Mouse (Mus musculus) forebrain, postnatal 0 days (tissue): ENCODE measurements at regions not wholly inside any gene's neighbourhood (a gene's known extent, or its start where the extent isn't known, plus 50 kb on each side); places are given as distances from the start of the nearest gene placed in this dataset.

Experiments used
- ATAC-seq: fragments of 200-750 bp; cut with Nextera tagmentation; 2 replicates; pipeline ENCODE4 v1.8.0; 2017; ENCODE audit warnings: mild to moderate bottlenecking, moderate library complexity
- DNase-seq: peaks from one replicate; pipeline ENCODE4 v3.0.0-alpha.2; 2015
- H3K27ac ChIP-seq: fragments of 300-500 bp; sonication (generic); 2 replicates; pipeline ENCODE4 v1.5.1; 2014; ENCODE audit warnings: low read depth, mild to moderate bottlenecking, antibody characterized with exemption, low read length, moderate library complexity, mixed read lengths
- H3K27me3 ChIP-seq: fragments of 300-500 bp; sonication (generic); 2 replicates; pipeline ENCODE4 v1.6.1; 2014; ENCODE audit warnings: mild to moderate bottlenecking, low read length, mixed read lengths; ENCODE audit not compliant: insufficient read depth
- H3K36me3 ChIP-seq: fragments of 300-500 bp; sonication (generic); 2 replicates; pipeline ENCODE4 v1.6.1; 2014; ENCODE audit warnings: mild to moderate bottlenecking, moderate library complexity; ENCODE audit not compliant: insufficient read depth
- H3K4me1 ChIP-seq: fragments of 300-500 bp; sonication (generic); 2 replicates; pipeline ENCODE4 v1.6.1; 2014; ENCODE audit warnings: antibody characterized with exemption; ENCODE audit not compliant: insufficient read depth
- H3K4me2 ChIP-seq: fragments of 300-500 bp; sonication (generic); 2 replicates; pipeline ENCODE4 v1.6.1; 2014; ENCODE audit warnings: low read depth, mild to moderate bottlenecking, moderate library complexity
- H3K4me3 ChIP-seq: fragments of 300-500 bp; sonication (generic); 2 replicates; pipeline ENCODE4 v1.5.1; 2014; ENCODE audit warnings: low read depth, low read length, mixed read lengths
- H3K9ac ChIP-seq: fragments of 300-500 bp; sonication (generic); 2 replicates; pipeline ENCODE4 v1.6.1; 2014; ENCODE audit warnings: mild to moderate bottlenecking
- H3K9me3 ChIP-seq: fragments of 300-500 bp; sonication (generic); 2 replicates; pipeline ENCODE4 v1.6.1; 2016; ENCODE audit warnings: low read length
- CTCF ChIP-seq: sonication (generic); IDR thresholded peaks from 2 replicates; pipeline ENCODE4 v1.5.1; 2016; ENCODE audit warnings: antibody characterized with exemption, control low read depth, low read depth
- WGBS: fragments of 180-500 bp; shearing (Covaris S2); extraction: QIAGEN DNeasy Blood & Tissue Kit; methylation state at CpG from one replicate; pipeline ENCODE4 v1.1.7; 2014; 5-methylcytosine and 5-hydroxymethylcytosine counted together

DNA sequence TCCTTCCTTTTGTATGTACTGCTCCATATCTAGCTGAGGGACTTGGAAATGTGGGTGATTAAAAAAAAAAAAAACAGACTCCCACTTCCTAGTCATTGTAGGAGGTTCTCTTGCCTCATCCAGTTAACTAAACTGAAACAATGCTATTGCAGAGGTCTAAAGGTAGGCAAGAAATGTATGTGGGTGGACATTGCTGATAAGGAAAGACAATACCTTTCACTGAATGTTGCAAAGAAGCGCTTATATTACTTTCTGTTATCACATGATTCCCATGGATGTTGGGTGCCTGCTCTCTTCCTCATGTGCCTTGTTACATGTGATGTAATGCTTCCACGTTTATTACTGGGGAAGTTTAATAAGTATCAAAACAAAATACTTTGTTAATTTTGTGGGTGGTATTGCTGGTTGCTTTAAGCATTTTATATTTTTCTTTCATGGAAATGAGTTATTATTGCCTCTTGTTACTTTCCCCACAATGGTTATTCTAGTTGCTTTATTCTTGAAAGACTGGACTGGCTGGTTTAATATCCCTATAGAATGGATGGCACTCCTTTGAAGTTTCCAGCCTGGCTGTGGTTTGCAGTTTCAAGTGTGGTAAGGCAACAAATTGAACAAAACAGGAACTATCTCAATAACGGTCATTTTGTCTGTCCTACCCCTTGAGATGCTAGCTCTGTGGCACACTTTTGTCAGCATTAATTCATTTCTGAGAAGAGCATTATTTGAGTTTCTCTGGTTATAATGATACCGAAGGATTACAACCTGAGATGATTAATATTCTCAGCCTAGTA lies 403.9 kb upstream of the Frg1 start:
- Histone ChIP-seq H3K4me2 (no peak overlapping the region), H3K36me3 (no peaks in the 10 kb centered on the region), H3K9me3 (no peaks in the 10 kb centered on the region), H3K4me1 (no peaks in the 10 kb centered on the region), H3K27me3 (no peaks in the 10 kb centered on the region), H3K27ac (no peak overlapping the region), H3K4me3 (no peak overlapping the region), H3K9ac (no peak overlapping the region)
- ATAC-seq (no peak), DNase-seq (no peak)
- TF ChIP-seq CTCF = no peak
- WGBS = 86% methylated on average over 4 of the region's 4 CpGs

DNA sequence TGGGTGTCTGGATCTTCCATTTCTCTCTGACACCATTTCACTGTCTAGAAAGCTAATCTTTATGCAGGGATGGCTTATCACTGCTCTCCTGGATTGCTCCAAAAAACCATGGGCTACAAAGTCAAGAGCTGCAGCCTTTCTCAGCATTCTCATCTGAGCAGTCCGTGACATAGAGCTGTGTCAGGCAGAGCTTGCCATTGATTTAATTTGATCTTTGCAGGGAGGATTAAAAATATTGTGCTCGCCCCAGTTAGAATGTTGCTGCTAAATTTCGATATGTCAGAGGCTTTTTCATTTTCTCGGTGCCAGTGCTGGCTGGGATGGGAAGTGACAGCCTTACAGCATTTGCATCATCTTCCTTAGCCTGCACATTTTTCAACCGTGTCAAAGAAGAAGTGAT lies 401.7 kb upstream of the Frg1 start:
- 48% methylated on average over 5 of the region's 5 CpGs for WGBS
- H3K36me3 ChIP-seq = no peaks in the 10 kb centered on the region

DNA sequence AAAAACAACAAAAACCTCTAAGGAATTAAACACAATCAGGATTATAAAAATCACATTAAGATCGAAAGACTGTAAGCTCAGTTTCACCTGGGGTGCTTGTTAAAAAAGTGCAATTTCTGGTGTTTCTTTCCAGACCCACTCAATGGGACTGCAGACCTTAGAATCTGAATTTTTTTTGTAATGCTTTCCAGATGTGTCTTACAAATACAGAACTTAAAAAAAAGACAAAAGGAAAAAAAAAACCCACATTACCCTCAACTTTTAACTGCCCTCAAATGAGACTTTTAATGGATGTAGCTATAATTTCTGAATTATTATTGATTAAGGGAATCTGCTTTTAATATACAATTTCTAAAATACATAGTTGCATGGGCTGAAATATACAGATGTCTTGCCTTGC lies 401.2 kb upstream of the Frg1 start:
- Histone ChIP-seq H3K4me1 (no peaks in the 10 kb centered on the region), H3K4me2 (no peak overlapping the region), H3K36me3 (no peaks in the 10 kb centered on the region), H3K27ac (no peak overlapping the region), H3K9me3 (no peaks in the 10 kb centered on the region), H3K27me3 (no peaks in the 10 kb centered on the region), H3K4me3 (no peak overlapping the region), H3K9ac (no peak overlapping the region)
- WGBS = 92% methylated on average over 1 of the region's 1 CpGs
- ATAC-seq (no peak), DNase-seq (no peak)
- TF ChIP-seq CTCF = no peak

More for the DNA sequence above, 401.7 kb upstream of the Frg1 start:
- TF ChIP-seq CTCF = no peak
- no peak overlapping the region for H3K9ac ChIP-seq
- no peak overlapping the region for H3K4me3 ChIP-seq
- no peaks in the 10 kb centered on the region for H3K9me3 ChIP-seq
- no peaks in the 10 kb centered on the region for H3K4me1 ChIP-seq
- H3K27ac ChIP-seq = no peak overlapping the region
- H3K27me3 ChIP-seq = no peaks in the 10 kb centered on the region
- DNase-seq (no peak), ATAC-seq (no peak)
- H3K4me2 ChIP-seq = no peak overlapping the region

DNA sequence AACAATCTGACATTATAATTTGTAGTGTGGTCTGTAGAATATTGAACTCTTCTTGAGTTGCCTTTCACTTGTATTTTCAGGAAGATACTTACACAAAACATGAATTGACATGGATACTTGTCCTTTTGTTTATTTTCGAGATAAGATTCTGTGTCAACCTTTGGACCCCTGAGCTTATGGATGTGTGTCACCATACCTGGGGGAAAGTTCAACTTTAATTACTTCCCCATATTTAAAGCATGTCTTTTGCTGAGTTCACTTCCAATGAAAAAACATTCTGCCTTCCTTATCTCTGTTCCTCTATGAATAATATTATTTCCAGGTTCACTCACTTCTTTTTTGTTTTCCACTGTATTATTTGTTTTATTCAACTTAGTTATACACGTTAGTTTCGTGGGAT lies 398.4 kb upstream of the Frg1 start:
- H3K4me3 ChIP-seq = no peak overlapping the region
- 80% methylated on average over 3 of the region's 3 CpGs for WGBS

DNA sequence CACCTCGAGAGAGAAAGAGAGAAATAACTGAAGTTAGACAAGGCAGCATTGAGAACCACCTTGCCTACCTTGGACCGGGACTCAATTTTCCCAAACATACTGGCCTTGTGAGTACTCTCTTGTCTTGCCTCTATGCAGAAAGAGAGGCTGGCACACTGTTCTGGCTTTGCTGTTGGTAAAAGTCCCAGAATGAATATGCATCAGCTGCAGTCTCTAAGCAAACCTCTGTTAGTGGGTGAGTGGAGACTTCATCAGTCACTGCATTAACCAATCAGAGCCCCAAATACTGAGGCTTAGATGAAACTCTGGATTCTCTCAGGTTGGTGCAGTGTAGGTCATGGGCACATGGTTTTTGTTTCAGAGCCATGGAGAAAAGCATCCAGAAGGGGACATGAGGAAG lies 378.8 kb upstream of the Frg1 start:
- H3K9me3 ChIP-seq = no peaks in the 10 kb centered on the region
- H3K27ac ChIP-seq = no peak overlapping the region
- ATAC-seq = peak; percentile 67
- TF ChIP-seq CTCF = no peak
- H3K36me3 ChIP-seq = no peaks in the 10 kb centered on the region
- H3K27me3 ChIP-seq = no peaks in the 10 kb centered on the region
- no peaks in the 10 kb centered on the region for H3K4me1 ChIP-seq
- no peak for DNase-seq
- no peak overlapping the region for H3K4me3 ChIP-seq
- no peak overlapping the region for H3K4me2 ChIP-seq
- no peak overlapping the region for H3K9ac ChIP-seq
- 66% methylated on average over 2 of the region's 2 CpGs for WGBS

More for the DNA sequence above, 398.4 kb upstream of the Frg1 start:
- Histone ChIP-seq H3K27ac (no peak overlapping the region), H3K27me3 (no peaks in the 10 kb centered on the region), H3K36me3 (no peaks in the 10 kb centered on the region), H3K4me1 (no peaks in the 10 kb centered on the region), H3K9me3 (no peaks in the 10 kb centered on the region), H3K4me2 (no peak overlapping the region), H3K9ac (no peak overlapping the region)
- no peak for TF ChIP-seq CTCF
- ATAC-seq = no peak
- DNase-seq = no peak

DNA sequence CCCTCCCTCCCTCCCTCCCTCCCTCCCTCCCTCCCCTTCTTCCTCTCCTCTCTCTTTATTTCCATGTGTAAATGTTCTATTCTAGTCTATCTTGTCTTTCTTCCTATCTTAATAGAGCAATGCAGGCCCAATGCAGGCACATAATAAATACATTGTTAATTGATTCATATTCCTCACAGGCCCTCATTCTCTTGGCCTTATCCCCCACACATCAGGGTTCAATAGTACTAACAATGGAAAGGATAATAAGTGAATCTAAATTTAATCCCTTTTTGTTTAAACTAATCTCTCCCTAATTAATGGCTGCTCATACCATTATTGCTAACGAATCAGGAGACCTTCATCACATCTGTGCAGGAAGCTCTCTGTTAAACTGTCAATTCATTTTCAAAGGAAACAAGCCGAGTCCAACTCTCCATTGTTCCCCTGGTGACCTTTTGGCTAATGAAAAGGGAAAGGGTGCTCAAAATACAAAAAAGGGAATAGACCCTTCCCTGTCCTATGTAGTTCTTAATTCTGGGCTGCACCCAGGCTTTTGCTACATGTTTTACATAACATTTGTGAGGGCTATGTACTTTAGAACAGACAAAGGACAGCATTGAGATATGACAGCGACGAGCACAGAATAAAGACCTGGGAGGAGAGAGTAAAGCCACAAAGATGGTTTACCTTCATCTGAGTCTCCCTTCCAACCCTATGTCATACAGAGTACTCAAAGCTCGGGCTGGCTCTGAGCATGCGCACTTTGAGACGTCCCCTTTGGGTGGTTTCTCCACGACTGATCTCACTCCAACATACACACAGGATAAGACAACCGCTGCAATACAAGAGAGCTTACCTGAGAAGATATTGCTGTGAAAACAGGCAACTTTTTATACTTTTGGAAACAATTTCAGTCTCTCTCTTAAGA lies 370.3 kb upstream of the Frg1 start:
- Histone ChIP-seq H3K36me3 (no peaks in the 10 kb centered on the region), H3K9me3 (no peaks in the 10 kb centered on the region), H3K4me3 (no peak overlapping the region), H3K27me3 (no peaks in the 10 kb centered on the region), H3K4me1 (no peaks in the 10 kb centered on the region), H3K27ac (no peak overlapping the region), H3K9ac (no peak overlapping the region), H3K4me2 (no peak overlapping the region)
- 23% methylated on average over 9 of the region's 9 CpGs for WGBS
- TF ChIP-seq CTCF = no peak
- ATAC-seq (no peak), DNase-seq (no peak)

DNA sequence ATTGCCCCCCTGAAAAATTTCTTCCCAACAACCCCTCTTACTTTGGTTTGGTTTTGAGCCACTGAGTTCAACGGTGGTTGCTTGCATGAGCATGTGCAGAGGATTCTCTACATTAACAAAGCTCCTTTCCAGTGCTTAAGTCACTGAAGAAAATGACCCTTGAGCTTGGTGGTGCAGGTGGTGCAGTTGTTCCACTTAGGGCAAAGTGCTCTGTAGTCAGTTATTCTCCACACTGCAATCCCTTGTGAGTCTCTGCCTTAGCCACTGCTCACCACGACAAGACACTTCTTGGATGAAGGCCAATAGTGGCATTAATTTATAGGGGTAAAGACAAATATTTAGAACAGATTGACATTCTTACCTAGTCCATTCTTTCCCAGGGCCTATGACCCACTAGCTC lies 369.1 kb upstream of the Frg1 start:
- no peak overlapping the region for H3K27ac ChIP-seq
- no peak for DNase-seq
- no peaks in the 10 kb centered on the region for H3K9me3 ChIP-seq
- ATAC-seq = no peak
- H3K36me3 ChIP-seq = no peaks in the 10 kb centered on the region
- WGBS = 59% methylated on average over 2 of the region's 2 CpGs
- H3K27me3 ChIP-seq = no peaks in the 10 kb centered on the region
- H3K9ac ChIP-seq = no peak overlapping the region
- H3K4me3 ChIP-seq = no peak overlapping the region
- H3K4me1 ChIP-seq = no peaks in the 10 kb centered on the region
- no peak for TF ChIP-seq CTCF
- H3K4me2 ChIP-seq = no peak overlapping the region
